Mouse (Mus musculus): Measurements from ENCODE around the gene Ctcfl.

- TF ChIP-seq CTCF (IDR thresholded peaks at IDR 0.05) (no peak), EP300 (IDR thresholded peaks at IDR 0.05) (no peak)
These were observed 44.1 kb upstream of the Ctcfl start for GRCm38 (mm10) chr2:173163380-173163779.
